Mouse (Mus musculus) lung, postnatal 0 days (tissue): Measurements from ENCODE around the gene Rpl13a. TPM values are rescaled to one million over a fixed set of nuclear protein-coding genes. Genes with fewer than 3 reads are reported as not detected.
A peak's percentile ranks its signal among the peaks of the same experiment; 100 is the strongest.

ENCODE experiments used
- ATAC-seq: fragments of 200-750 bp; cut with Nextera tagmentation; 2 replicates; pipeline ENCODE4 v1.8.0; 2017; ENCODE audit warnings: moderate library complexity
- DNase-seq: peaks from one replicate; pipeline ENCODE4 v3.0.0-alpha.2; 2016; ENCODE audit warnings: low spot score
- H3K27ac ChIP-seq: fragments of 300-500 bp; sonication (generic); 2 replicates; pipeline ENCODE4 v1.5.1; 2014; ENCODE audit warnings: antibody characterized with exemption, mild to moderate bottlenecking, low read length, mixed read lengths
- H3K27me3 ChIP-seq: fragments of 300-500 bp; sonication (generic); replicated peaks from 2 replicates; pipeline ENCODE4 v1.6.1; 2014; ENCODE audit warnings: low read length, mixed read lengths; ENCODE audit not compliant: insufficient read depth
- H3K36me3 ChIP-seq: fragments of 300-500 bp; sonication (generic); 2 replicates; pipeline ENCODE4 v1.6.1; 2014; ENCODE audit warnings: low read length, mixed read lengths; ENCODE audit not compliant: insufficient read depth
- H3K4me1 ChIP-seq: fragments of 300-500 bp; sonication (generic); 2 replicates; pipeline ENCODE4 v1.6.1; 2014; ENCODE audit warnings: antibody characterized with exemption, low read depth, low read length, mixed read lengths; ENCODE audit not compliant: insufficient read depth
- H3K4me2 ChIP-seq: fragments of 300-500 bp; sonication (generic); replicated peaks from 2 replicates; pipeline ENCODE4 v1.6.1; 2014; ENCODE audit warnings: low read depth, mild to moderate bottlenecking, low read length, moderate library complexity, mixed read lengths
- H3K4me3 ChIP-seq: fragments of 300-500 bp; sonication (generic); 2 replicates; pipeline ENCODE4 v1.5.1; 2014; ENCODE audit warnings: low read depth, low read length
- H3K9ac ChIP-seq: fragments of 300-500 bp; sonication (generic); replicated peaks from 2 replicates; pipeline ENCODE4 v1.6.1; 2014; ENCODE audit warnings: low read depth, mild to moderate bottlenecking
- H3K9me3 ChIP-seq: fragments of 300-500 bp; sonication (generic); 2 replicates; pipeline ENCODE4 v1.6.1; 2016; ENCODE audit warnings: low read length, mixed read lengths
- CTCF ChIP-seq: IDR thresholded peaks from 2 replicates; pipeline ENCODE4 v1.5.1; 2016; ENCODE audit warnings: antibody characterized with exemption, mild to moderate bottlenecking
- EP300 ChIP-seq: IDR thresholded peaks from 2 replicates; pipeline ENCODE4 v1.6.1; 2016; ENCODE audit warnings: antibody characterized with exemption, mild to moderate bottlenecking, control low read depth
- WGBS: fragments of 180-500 bp; shearing (Covaris S2); extraction: QIAGEN DNeasy Blood & Tissue Kit; methylation state at CpG from one replicate; pipeline ENCODE4 v1.1.7; 2014; 5-methylcytosine and 5-hydroxymethylcytosine counted together
- microRNA counts: library from miRNA; unstranded; fragments of <30 nt; microRNA quantifications from one replicate; lab custom pipeline; 2015
- microRNA-seq: library from miRNA; unstranded; fragments of <30 nt; microRNA quantifications from one replicate; pipeline ENCODE4, GENCODE M21; 2016
- polyA plus RNA-seq: library from polyadenylated mRNA; unstranded; fragments of >200 nt; fragmentation: Nextera tagmentation; extraction: Ambion mirVana; gene quantifications from 2 replicates; pipeline ENCODE4 v1.2.1, GENCODE M21; 2015

Rpl13a gene
- polyA plus RNA-seq, 1 experiment from 2014 or later = 1,148 TPM

GRCm38 (mm10) chr7:45079856-45080255, 48.7 kb downstream of the Rpl13a start:
- Histone ChIP-seq H3K27ac (no peak overlapping the region), H3K4me2 (no peak overlapping the region), H3K27me3 (no peaks in the 10 kb centered on the region), H3K4me1 (no peaks in the 10 kb centered on the region), H3K36me3 (peaks cover 16% of the 10 kb centered on the region), H3K9ac (no peak overlapping the region), H3K4me3 (no peak overlapping the region), H3K9me3 (no peaks in the 10 kb centered on the region)
- WGBS = under 1% methylated on average over 10 of the region's 10 CpGs
- DNase-seq (peak; percentile 92), ATAC-seq (peak; percentile 44)
- TF ChIP-seq CTCF (peak; percentile 96), EP300 (no peak; the same call in 1 of the 2 replicates)

GRCm38 (mm10) chr7:45078513-45078912, 50.0 kb downstream of the Rpl13a start:
- H3K27ac ChIP-seq = no peak overlapping the region
- 23% methylated on average over 9 of the region's 9 CpGs for WGBS
- no peaks in the 10 kb centered on the region for H3K9me3 ChIP-seq
- peak; percentile 84 for DNase-seq
- no peak overlapping the region for H3K4me3 ChIP-seq
- ATAC-seq = peak; percentile 30; the same call in 1 of the 2 replicates
- H3K27me3 ChIP-seq = no peaks in the 10 kb centered on the region
- H3K9ac ChIP-seq = no peak overlapping the region
- peaks cover 16% of the 10 kb centered on the region for H3K36me3 ChIP-seq
- no peaks in the 10 kb centered on the region for H3K4me1 ChIP-seq
- TF ChIP-seq EP300 = no peak
- TF ChIP-seq CTCF = peak; percentile 91
- no peak overlapping the region for H3K4me2 ChIP-seq

GRCm38 (mm10) chr7:45077829-45078228, 50.7 kb downstream of the Rpl13a start:
- 94% methylated on average over 2 of the region's 2 CpGs for WGBS
- TF ChIP-seq CTCF (no peak), EP300 (no peak)
- peaks cover 16% of the 10 kb centered on the region for H3K36me3 ChIP-seq
- H3K27me3 ChIP-seq = no peaks in the 10 kb centered on the region
- DNase-seq = no peak
- no peak overlapping the region for H3K9ac ChIP-seq
- no peaks in the 10 kb centered on the region for H3K4me1 ChIP-seq
- H3K27ac ChIP-seq = no peak overlapping the region
- H3K4me2 ChIP-seq = no peak overlapping the region
- H3K4me3 ChIP-seq = no peak overlapping the region
- H3K9me3 ChIP-seq = no peaks in the 10 kb centered on the region
- no peak for ATAC-seq

GRCm38 (mm10) chr7:45077322-45077721, 51.2 kb downstream of the Rpl13a start:
- no peak overlapping the region for H3K27ac ChIP-seq
- H3K36me3 ChIP-seq = peaks cover 16% of the 10 kb centered on the region
- no peaks in the 10 kb centered on the region for H3K4me1 ChIP-seq
- no peak overlapping the region for H3K9ac ChIP-seq
- TF ChIP-seq CTCF (no peak), EP300 (no peak)
- DNase-seq (no peak), ATAC-seq (no peak)
- no peak overlapping the region for H3K4me2 ChIP-seq
- H3K9me3 ChIP-seq = no peaks in the 10 kb centered on the region
- 91% methylated on average over 14 of the region's 14 CpGs for WGBS
- H3K27me3 ChIP-seq = no peaks in the 10 kb centered on the region
- no peak overlapping the region for H3K4me3 ChIP-seq

GRCm38 (mm10) chr7:45076501-45076900, 52.1 kb downstream of the Rpl13a start:
- H3K4me3 ChIP-seq = no peak overlapping the region
- ATAC-seq (no peak), DNase-seq (no peak)
- no peak overlapping the region for H3K4me2 ChIP-seq
- no peaks in the 10 kb centered on the region for H3K27me3 ChIP-seq
- no peaks in the 10 kb centered on the region for H3K4me1 ChIP-seq
- WGBS = 90% methylated on average over 30 of the region's 30 CpGs
- H3K27ac ChIP-seq = no peak overlapping the region
- TF ChIP-seq CTCF (no peak), EP300 (no peak)
- H3K36me3 ChIP-seq = peaks cover 16% of the 10 kb centered on the region
- no peak overlapping the region for H3K9ac ChIP-seq
- H3K9me3 ChIP-seq = no peaks in the 10 kb centered on the region

MicroRNA genes within 50 kb of the gene (microRNA counts, 519-probe panel; counts per million panel counts)
- microRNA mmu-miR-150 (lab: Ali Mortazavi, UCI) = 5,767 counts per million, percentile 74 among the panel's probes with 10 or more counts

Small RNA genes lying within 50 kb of the gene (microRNA-seq; reads per million reads assigned to microRNA genes)
- gene Mir150 (234 reads per million, percentile 58 among the genes with 10 or more reads in this experiment), gene Mir5121 (16.2 reads per million, percentile 28 among the genes with 10 or more reads in this experiment), gene Mir7055 (not detected)

Other genes with a start within 250 kb of the Rpl13a start
- 54.2 and 62.5 TPM in 2 replicates for gene Med25, start 236.0 kb downstream of the Rpl13a start, polyA plus RNA-seq
- gene Fuz, start 232.7 kb downstream of the Rpl13a start, polyA plus RNA-seq = 15.1 and 18.3 TPM in 2 replicates
- gene Ap2a1, start 199.3 kb downstream of the Rpl13a start, polyA plus RNA-seq = 36.1 and 39.4 TPM in 2 replicates
- 0.44 and 0.57 TPM in 2 replicates for gene Tsks, start 185.6 kb downstream of the Rpl13a start, polyA plus RNA-seq
- 5.4 and 5.6 TPM in 2 replicates for gene Cpt1c, start 153.9 kb downstream of the Rpl13a start, polyA plus RNA-seq
- gene Prmt1, start 142.2 kb downstream of the Rpl13a start, polyA plus RNA-seq = 146 and 159 TPM in 2 replicates
- 90.4 and 96.5 TPM in 2 replicates for gene Irf3, start 131.1 kb downstream of the Rpl13a start, polyA plus RNA-seq
- 29.0 and 33.2 TPM in 2 replicates for gene Bcl2l12, start 130.0 kb downstream of the Rpl13a start, polyA plus RNA-seq
- gene Scaf1, start 112.4 kb downstream of the Rpl13a start, polyA plus RNA-seq = 18.1 and 20.5 TPM in 2 replicates
- gene Rras, start 110.8 kb downstream of the Rpl13a start, polyA plus RNA-seq = 160 TPM in 2 replicates
- gene Prr12, start 75.9 kb downstream of the Rpl13a start, polyA plus RNA-seq = 6.4 and 6.7 TPM in 2 replicates
- 54.6 and 62.8 TPM in 2 replicates for gene Nosip, start 66.3 kb downstream of the Rpl13a start, polyA plus RNA-seq
- 36.8 and 40.8 TPM in 2 replicates for gene Prrg2, start 66.1 kb downstream of the Rpl13a start, polyA plus RNA-seq
- gene Rcn3, start 36.5 kb downstream of the Rpl13a start, polyA plus RNA-seq = 158 and 162 TPM in 2 replicates
- 138 and 143 TPM in 2 replicates for gene Fcgrt, start 24.9 kb downstream of the Rpl13a start, polyA plus RNA-seq
- gene Rps11, start 4.3 kb downstream of the Rpl13a start, polyA plus RNA-seq = 972 and 1,016 TPM in 2 replicates
- gene Gm45713, start 7.5 kb upstream of the Rpl13a start, polyA plus RNA-seq = 0.62 and 0.96 TPM in 2 replicates
- gene Flt3l, start 7.7 kb upstream of the Rpl13a start, polyA plus RNA-seq = 5.1 and 6.1 TPM in 2 replicates
- 51.7 and 58.4 TPM in 2 replicates for gene Pih1d1, start 25.5 kb upstream of the Rpl13a start, polyA plus RNA-seq
- gene Aldh16a1, start 25.8 kb upstream of the Rpl13a start, polyA plus RNA-seq = 26.7 and 26.8 TPM in 2 replicates
- 0.56 and 0.65 TPM in 2 replicates for gene Slc17a7, start 35.2 kb upstream of the Rpl13a start, polyA plus RNA-seq
- not detected in 2 replicates for gene Gfy, start 50.8 kb upstream of the Rpl13a start, polyA plus RNA-seq
- not detected in 2 replicates for gene Pth2, start 52.2 kb upstream of the Rpl13a start, polyA plus RNA-seq
- gene Ccdc155, start 76.1 kb upstream of the Rpl13a start, polyA plus RNA-seq = 2.7 and 3.3 TPM in 2 replicates
- gene Dkkl1, start 83.4 kb upstream of the Rpl13a start, polyA plus RNA-seq = 0.93 and 1.1 TPM in 2 replicates
- gene Tead2, start 87.0 kb upstream of the Rpl13a start, polyA plus RNA-seq = 46.5 and 52.3 TPM in 2 replicates
- 9.1 and 9.8 TPM in 2 replicates for gene Cd37, start 110.4 kb upstream of the Rpl13a start, polyA plus RNA-seq
- gene Slc6a16, start 112.3 kb upstream of the Rpl13a start, polyA plus RNA-seq = not detected in 2 replicates
- not detected in 2 replicates for gene Slc6a21, start 148.8 kb upstream of the Rpl13a start, polyA plus RNA-seq
- gene Trpm4, start 205.0 kb upstream of the Rpl13a start, polyA plus RNA-seq = 19.2 and 21.9 TPM in 2 replicates
- gene Hrc, start 206.5 kb upstream of the Rpl13a start, polyA plus RNA-seq = 0.50 and 0.54 TPM in 2 replicates
- 1.8 and 2.0 TPM in 2 replicates for gene Ppfia3, start 238.3 kb upstream of the Rpl13a start, polyA plus RNA-seq
- gene Lin7b, start 241.8 kb upstream of the Rpl13a start, polyA plus RNA-seq = 0.49 TPM in 1 of 2 replicates, not detected in the other